Mouse (Mus musculus): ENCODE measurements around the gene Zmynd19.
"Not testable (repeated sequence)": the region's sequence is repeated elsewhere in the genome, so short reads cannot be mapped to it uniquely, and the experiment has no call there.

The Zmynd19 gene

DNA sequence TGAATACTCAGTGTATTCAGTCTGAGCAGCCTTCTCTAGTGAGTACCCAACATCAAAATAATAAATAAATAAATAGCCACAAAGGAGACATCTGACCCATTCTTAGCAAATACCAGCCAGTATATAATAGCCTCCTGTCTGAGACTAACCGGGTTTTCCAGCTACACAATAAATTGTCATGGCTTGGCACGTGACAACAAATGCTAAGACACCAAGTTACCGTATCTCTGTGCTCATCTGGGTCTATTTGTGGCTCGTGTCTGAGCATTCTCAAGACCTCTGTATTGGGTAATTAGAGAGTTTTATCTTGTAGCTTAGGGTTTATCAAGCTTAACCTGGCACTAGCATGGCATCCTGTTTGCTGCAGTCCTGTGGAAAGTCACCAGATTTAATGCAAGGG, 7.5 kb upstream of the Zmynd19 start:
- DNase-seq (ENCODE audit: low read depth, low spot score): no peak

GRCm38 (mm10) chr2:24944304-24944703, 5.3 kb upstream of the Zmynd19 start:
- DNase-seq (ENCODE audit: low read depth, low spot score): peak; percentile 48

DNA sequence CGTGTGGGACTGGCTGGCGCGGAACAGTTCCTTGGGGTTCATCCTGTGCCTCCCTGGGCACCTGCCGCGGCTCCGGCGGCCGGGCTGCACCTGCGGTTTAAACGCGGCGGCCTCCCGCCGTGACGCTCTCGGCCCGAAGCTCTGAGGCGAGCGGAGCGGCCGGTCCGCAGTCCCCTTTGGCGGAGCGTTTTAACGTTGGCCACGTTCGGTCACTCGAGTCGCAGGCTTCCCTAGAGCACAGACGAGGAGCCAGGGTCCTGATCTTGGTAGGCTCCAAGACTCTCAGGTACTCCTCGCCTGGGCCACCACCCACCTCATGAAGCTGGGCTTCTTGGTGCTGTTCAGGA, 570 bp downstream of the Zmynd19 start:
- peak; percentile 25 for DNase-seq (ENCODE audit: low read depth, low spot score)

GRCm38 (mm10) chr2:24952537-24953055, 3.0 kb downstream of the Zmynd19 start:
- DNase-seq (ENCODE audit: low read depth, low spot score): no peak

- DNase-seq (ENCODE audit: low read depth, low spot score): peak; percentile 70
These were observed 11.3 kb downstream of the Zmynd19 start for GRCm38 (mm10) chr2:24960910-24961309.

GRCm38 (mm10) chr2:24962304-24963000, 12.9 kb downstream of the Zmynd19 start, which contains the start of gene Dph7:
Gene Dph7 (plus strand): TSS chr2:24962400.
- DNase-seq (ENCODE audit: low read depth, low spot score): peak; percentile 79

DNA sequence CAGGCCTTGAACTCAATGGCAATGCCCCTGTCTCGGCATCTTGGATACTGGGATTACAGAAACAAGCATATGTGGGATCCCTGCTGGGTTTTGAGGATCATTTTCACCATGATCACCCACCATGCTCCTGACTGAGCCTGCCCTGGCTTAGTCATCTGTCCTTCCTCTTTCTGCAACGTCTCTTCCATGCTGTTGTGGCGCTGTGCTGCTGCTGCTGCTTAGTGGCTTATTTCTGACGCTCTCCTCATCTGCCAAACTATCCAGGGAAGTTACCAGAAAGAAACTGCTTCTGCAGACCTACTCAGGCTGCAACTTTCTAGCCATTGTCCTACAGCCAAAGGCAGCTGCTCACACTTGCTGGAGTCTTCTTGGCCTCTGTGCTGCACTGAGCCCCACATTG, 20.8 kb downstream of the Zmynd19 start:
- no peak for DNase-seq (ENCODE audit: low read depth, low spot score)

DNA sequence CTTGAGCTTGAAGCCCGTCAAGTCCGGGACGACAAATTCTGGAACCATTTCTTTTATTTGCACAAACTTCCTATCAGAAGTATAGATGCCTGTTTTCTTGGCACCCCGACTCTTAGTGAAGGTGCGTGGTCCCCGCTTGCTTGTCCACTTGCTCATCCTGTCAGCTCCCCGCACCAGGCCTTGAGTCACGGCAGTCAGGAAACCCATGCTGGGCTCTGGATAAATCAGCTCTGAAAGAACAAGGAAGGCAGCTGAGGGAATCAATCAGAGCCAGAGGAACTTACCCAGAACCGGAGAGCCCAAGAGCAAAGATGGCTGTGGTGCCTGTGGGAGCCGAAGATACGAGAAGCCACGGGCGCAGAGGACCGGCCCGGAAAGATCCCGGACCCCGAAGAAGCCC, 24.9 kb downstream of the Zmynd19 start:
- not testable (repeated sequence) for DNase-seq (ENCODE audit: low read depth, low spot score)

GRCm38 (mm10) chr2:24974906-24975703, 25.5 kb downstream of the Zmynd19 start, which contains the start of gene Mrpl41:
Gene Mrpl41 (minus strand): TSS chr2:24975098.
- DNase-seq (ENCODE audit: low read depth, low spot score): peak; percentile 95

- peak; percentile 86 for DNase-seq (ENCODE audit: low read depth, low spot score)
These were observed 26.2 kb downstream of the Zmynd19 start, which contains the start of gene Pnpla7 for GRCm38 (mm10) chr2:24975704-24976297. Gene Pnpla7 (plus strand): TSS chr2:24976033.

- DNase-seq (ENCODE audit: low read depth, low spot score): no peak
These were observed 27.4 kb downstream of the Zmynd19 start for GRCm38 (mm10) chr2:24976960-24977359.

- no peak for DNase-seq (ENCODE audit: low read depth, low spot score)
These were observed 38.2 kb downstream of the Zmynd19 start for GRCm38 (mm10) chr2:24987762-24988161.

GRCm38 (mm10) chr2:24995332-24995731, 45.7 kb downstream of the Zmynd19 start:
- no peak for DNase-seq (ENCODE audit: low read depth, low spot score)

- DNase-seq (ENCODE audit: low read depth, low spot score): no peak
These were observed 46.9 kb downstream of the Zmynd19 start for GRCm38 (mm10) chr2:24996471-24996870.

GRCm38 (mm10) chr2:25000544-25001235, 51.1 kb downstream of the Zmynd19 start:
- DNase-seq (ENCODE audit: low read depth, low spot score): peak; percentile 35

GRCm38 (mm10) chr2:25003946-25004786, 54.6 kb downstream of the Zmynd19 start:
- DNase-seq (ENCODE audit: low read depth, low spot score): peak; percentile 60

GRCm38 (mm10) chr2:25006767-25007166, 57.2 kb downstream of the Zmynd19 start:
- no peak for DNase-seq (ENCODE audit: low read depth, low spot score)

GRCm38 (mm10) chr2:25008250-25008649, 58.7 kb downstream of the Zmynd19 start:
- peak; percentile 27 for DNase-seq (ENCODE audit: low read depth, low spot score)

All from 3T3-L1 (cell line).